Mouse (Mus musculus): ENCODE data around the gene Hap1. TPM values are rescaled to one million over a fixed set of nuclear protein-coding genes. Genes with fewer than 3 reads are reported as not detected.

Gene Hap1
- total RNA-seq (2014; rRNA removed; ENCODE audit: low replicate concordance) (3.5 and 5.7 TPM in 2 replicates), polyA plus RNA-seq (2015; fragmentation: Nextera tagmentation; extraction: Ambion mirVana) (2.0 TPM in 2 replicates)

- Histone ChIP-seq H3K4me3 (ENCODE audit: low read depth, low read length) (peak within 1 kb of the TSS; percentile 68), H3K4me1 (ENCODE audit: control insufficient read depth, insufficient read depth) (no peaks in the 10 kb centered on the region), H3K27ac (ENCODE audit: low read depth) (no peak within 1 kb of the TSS), H3K36me3 (replicated peaks; ENCODE audit: control insufficient read depth, insufficient read depth, low read length) (no peaks in the 10 kb centered on the region), H3K9me3 (replicated peaks; ENCODE audit: control insufficient read depth, low read length) (no peaks in the 10 kb centered on the region), H3K9ac (replicated peaks; ENCODE audit: low read depth, low read length) (peak within 1 kb of the TSS; percentile 64), H3K27me3 (ENCODE audit: control insufficient read depth, insufficient read depth, low read length) (peaks cover 57% of the 10 kb centered on the region), H3K4me2 (ENCODE audit: low read depth, low read length) (peak within 1 kb of the TSS; percentile 100)
- TF ChIP-seq CTCF (IDR thresholded peaks at IDR 0.05; ENCODE audit: low read depth) (no peak), EP300 (IDR thresholded peaks at IDR 0.05; ENCODE audit: low read depth) (no peak)
- ATAC-seq (ENCODE audit: insufficient read depth, low read depth) = peak; percentile 54
- 2% methylated on average over 49 of the region's 49 CpGs for WGBS
- peak; percentile 35 for DNase-seq (ENCODE audit: low spot score)
These were observed at the start of gene Hap1 for GRCm38 (mm10) chr11:100355972-100356818. Gene Hap1 (minus strand): TSS chr11:100356128.

DNA sequence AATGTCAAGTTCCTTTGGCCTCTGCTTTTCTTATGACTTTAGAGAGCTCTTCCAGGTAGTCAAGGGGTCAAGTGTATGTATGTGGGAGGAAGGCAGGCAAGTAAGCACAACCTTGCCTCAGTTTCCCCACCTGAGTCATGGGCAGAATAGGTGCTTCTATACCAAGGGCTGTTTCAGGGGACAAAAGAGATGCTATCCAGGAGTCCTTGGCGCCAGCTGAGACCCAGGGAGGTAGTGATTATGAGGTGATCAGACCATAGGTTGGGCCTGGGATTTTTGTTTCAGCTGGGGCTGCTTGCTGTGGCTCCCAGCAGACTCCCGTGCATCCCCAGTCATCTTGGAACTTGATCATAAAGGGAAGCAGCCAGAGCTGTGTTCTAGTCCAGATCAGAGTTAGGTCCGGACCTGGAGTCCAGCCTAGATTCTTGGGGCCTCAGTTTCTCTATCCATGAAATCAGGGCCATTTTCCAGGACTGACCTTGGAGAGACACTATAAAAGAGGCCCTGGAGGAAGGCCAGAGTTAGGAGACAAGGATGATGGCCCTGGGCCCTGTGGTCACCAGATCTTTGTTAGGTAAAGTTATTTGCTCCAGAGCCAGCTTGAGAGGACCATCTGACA, 48.6 kb upstream of the Hap1 start:
- 88% methylated on average over 3 of the region's 3 CpGs for WGBS
- no peak overlapping the region for H3K4me3 ChIP-seq (ENCODE audit: low read depth, low read length)
- H3K36me3 ChIP-seq (replicated peaks; ENCODE audit: control insufficient read depth, insufficient read depth, low read length) = 0 out of 2 replicates have a peak, but pooled peaks cover 4% of the 10 kb centered on the region
- H3K4me2 ChIP-seq (ENCODE audit: low read depth, low read length) = no peak overlapping the region
- ATAC-seq (ENCODE audit: insufficient read depth, low read depth) (no peak), DNase-seq (ENCODE audit: low spot score) (no peak)
- TF ChIP-seq CTCF (IDR thresholded peaks at IDR 0.05; ENCODE audit: low read depth) (no peak), EP300 (IDR thresholded peaks at IDR 0.05; ENCODE audit: low read depth) (no peak)
- H3K27ac ChIP-seq (ENCODE audit: low read depth) = peak overlapping the region; percentile 94
- no peak overlapping the region for H3K9ac ChIP-seq (replicated peaks; ENCODE audit: low read depth, low read length)
- peaks cover 50% of the 10 kb centered on the region for H3K4me1 ChIP-seq (ENCODE audit: control insufficient read depth, insufficient read depth)
- no peaks in the 10 kb centered on the region for H3K27me3 ChIP-seq (ENCODE audit: control insufficient read depth, insufficient read depth, low read length)
- no peaks in the 10 kb centered on the region for H3K9me3 ChIP-seq (replicated peaks; ENCODE audit: control insufficient read depth, low read length)

DNA sequence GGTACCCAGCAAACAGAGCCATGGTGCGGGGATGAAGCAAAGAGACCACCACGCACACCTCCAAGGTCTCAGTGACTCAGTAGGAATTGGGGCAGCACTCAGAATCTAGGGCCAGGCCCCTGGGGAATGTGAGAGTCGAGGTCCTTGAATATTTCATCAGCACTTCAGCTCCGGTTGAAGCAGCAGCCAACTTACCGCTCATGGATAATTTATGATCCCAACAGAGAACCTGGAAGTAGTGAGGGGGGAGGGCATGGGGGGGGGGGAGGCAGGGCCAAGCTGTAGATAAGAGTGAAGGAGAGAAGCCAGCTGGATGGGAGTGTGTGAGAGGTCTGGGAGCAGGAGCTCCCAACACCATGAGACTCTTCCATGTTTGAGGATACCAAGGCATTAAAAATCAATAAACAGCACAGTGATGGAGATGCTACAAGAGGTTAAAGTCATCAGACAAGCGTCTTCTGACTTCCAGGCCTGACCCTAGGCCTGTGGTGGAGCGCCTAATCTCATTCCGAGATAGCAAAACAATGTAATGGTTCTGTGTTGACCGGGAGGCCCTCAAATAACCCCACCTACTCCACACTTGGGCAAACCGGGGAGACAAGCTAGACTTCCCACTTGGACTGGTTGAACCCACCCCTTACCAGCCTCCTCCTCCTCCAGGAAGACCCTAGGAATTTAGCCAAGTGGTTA, 47.7 kb upstream of the Hap1 start:
- H3K9me3 ChIP-seq (replicated peaks; ENCODE audit: control insufficient read depth, low read length) = no peaks in the 10 kb centered on the region
- peak overlapping the region; percentile 42; the same call in 1 of the 2 replicates for H3K4me2 ChIP-seq (ENCODE audit: low read depth, low read length)
- DNase-seq (ENCODE audit: low spot score) (peak; percentile 60), ATAC-seq (ENCODE audit: insufficient read depth, low read depth) (peak; percentile 27)
- WGBS = 8% methylated on average over 10 of the region's 10 CpGs
- H3K36me3 ChIP-seq (replicated peaks; ENCODE audit: control insufficient read depth, insufficient read depth, low read length) = no peaks in the 10 kb centered on the region
- peaks cover 50% of the 10 kb centered on the region for H3K4me1 ChIP-seq (ENCODE audit: control insufficient read depth, insufficient read depth)
- H3K27ac ChIP-seq (ENCODE audit: low read depth) = peak overlapping the region; percentile 94
- no peak overlapping the region for H3K9ac ChIP-seq (replicated peaks; ENCODE audit: low read depth, low read length)
- no peak overlapping the region for H3K4me3 ChIP-seq (ENCODE audit: low read depth, low read length)
- TF ChIP-seq EP300 (IDR thresholded peaks at IDR 0.05; ENCODE audit: low read depth) (no peak), CTCF (IDR thresholded peaks at IDR 0.05; ENCODE audit: low read depth) (no peak)
- no peaks in the 10 kb centered on the region for H3K27me3 ChIP-seq (ENCODE audit: control insufficient read depth, insufficient read depth, low read length)

DNA sequence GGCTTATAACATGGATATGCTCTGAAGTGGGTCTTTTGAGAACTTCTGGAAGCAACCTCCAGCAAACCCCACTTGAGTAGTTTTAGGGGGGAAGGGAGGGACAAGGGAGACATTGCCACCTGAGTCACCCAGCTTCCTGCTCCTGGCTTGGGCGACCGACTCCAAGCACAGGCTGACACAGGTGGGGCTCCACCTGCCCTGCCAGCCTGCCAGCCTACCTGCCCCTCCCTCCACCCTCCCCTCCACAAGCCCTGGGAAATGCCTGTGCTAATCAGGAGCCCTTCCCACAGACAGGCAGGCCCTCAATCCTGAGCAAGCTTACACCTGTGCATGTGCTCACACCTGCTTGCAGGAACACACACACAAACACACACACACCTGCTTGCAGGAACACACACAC, 46.8 kb upstream of the Hap1 start:
- Histone ChIP-seq H3K27ac (ENCODE audit: low read depth) (peak overlapping the region; percentile 94), H3K9ac (replicated peaks; ENCODE audit: low read depth, low read length) (peak overlapping the region; percentile 45; the same call in 1 of the 2 replicates), H3K4me3 (ENCODE audit: low read depth, low read length) (no peak overlapping the region), H3K9me3 (replicated peaks; ENCODE audit: control insufficient read depth, low read length) (no peaks in the 10 kb centered on the region), H3K36me3 (replicated peaks; ENCODE audit: control insufficient read depth, insufficient read depth, low read length) (no peaks in the 10 kb centered on the region), H3K27me3 (ENCODE audit: control insufficient read depth, insufficient read depth, low read length) (no peaks in the 10 kb centered on the region), H3K4me1 (ENCODE audit: control insufficient read depth, insufficient read depth) (peaks cover 55% of the 10 kb centered on the region), H3K4me2 (ENCODE audit: low read depth, low read length) (peak overlapping the region; percentile 42)
- ATAC-seq (ENCODE audit: insufficient read depth, low read depth) (no peak), DNase-seq (ENCODE audit: low spot score) (no peak)
- TF ChIP-seq EP300 (IDR thresholded peaks at IDR 0.05; ENCODE audit: low read depth) (no peak), CTCF (IDR thresholded peaks at IDR 0.05; ENCODE audit: low read depth) (no peak)
- WGBS = 42% methylated on average over 2 of the region's 2 CpGs

GRCm38 (mm10) chr11:100402240-100402639, 46.3 kb upstream of the Hap1 start:
- TF ChIP-seq CTCF (IDR thresholded peaks at IDR 0.05; ENCODE audit: low read depth) (no peak), EP300 (IDR thresholded peaks at IDR 0.05; ENCODE audit: low read depth) (peak; percentile 55; the same call in 1 of the 2 replicates)
- Histone ChIP-seq H3K36me3 (replicated peaks; ENCODE audit: control insufficient read depth, insufficient read depth, low read length) (no peaks in the 10 kb centered on the region), H3K4me2 (ENCODE audit: low read depth, low read length) (peak overlapping the region; percentile 42), H3K27ac (ENCODE audit: low read depth) (peak overlapping the region; percentile 94), H3K4me3 (ENCODE audit: low read depth, low read length) (no peak overlapping the region), H3K9ac (replicated peaks; ENCODE audit: low read depth, low read length) (peak overlapping the region; percentile 45; the same call in 1 of the 2 replicates), H3K27me3 (ENCODE audit: control insufficient read depth, insufficient read depth, low read length) (no peaks in the 10 kb centered on the region), H3K4me1 (ENCODE audit: control insufficient read depth, insufficient read depth) (peaks cover 55% of the 10 kb centered on the region), H3K9me3 (replicated peaks; ENCODE audit: control insufficient read depth, low read length) (no peaks in the 10 kb centered on the region)
- peak; percentile 31 for ATAC-seq (ENCODE audit: insufficient read depth, low read depth)
- DNase-seq (ENCODE audit: low spot score) = peak; percentile 82
- 7% methylated on average over 6 of the region's 6 CpGs for WGBS

Data from heart, postnatal 0 days (tissue).